Mouse (Mus musculus): ENCODE results near the gene Acrbp. TPM values are rescaled to one million over a fixed set of nuclear protein-coding genes. Genes with fewer than 3 reads are reported as not detected.

The Acrbp gene
- polyA plus RNA-seq, 1 experiment from 2014 or later: 8.3 TPM

Small RNA genes lying within 50 kb of the gene (microRNA-seq; reads per million reads assigned to microRNA genes)
- gene Mir7045 (ENCODE audit: borderline number of aligned reads): not detected

Other genes starting within 250 kb of the Acrbp start
- gene Spsb2, start 241.0 kb upstream of the Acrbp start, polyA plus RNA-seq (2014; fragmentation: Nextera tagmentation; extraction: Ambion mirVana): 4.5 and 6.6 TPM in 2 replicates
- gene Tpi1, start 235.4 kb upstream of the Acrbp start, polyA plus RNA-seq (2014; fragmentation: Nextera tagmentation; extraction: Ambion mirVana): 1,419 and 1,543 TPM in 2 replicates
- gene Usp5, start 220.2 kb upstream of the Acrbp start, polyA plus RNA-seq (2014; fragmentation: Nextera tagmentation; extraction: Ambion mirVana): 87.3 and 98.3 TPM in 2 replicates
- gene Cdca3, start 220.1 kb upstream of the Acrbp start, polyA plus RNA-seq (2014; fragmentation: Nextera tagmentation; extraction: Ambion mirVana): 137 and 153 TPM in 2 replicates
- gene Gnb3, start 209.4 kb upstream of the Acrbp start, polyA plus RNA-seq (2014; fragmentation: Nextera tagmentation; extraction: Ambion mirVana): 5.4 and 6.6 TPM in 2 replicates
- gene P3h3, start 191.9 kb upstream of the Acrbp start, polyA plus RNA-seq (2014; fragmentation: Nextera tagmentation; extraction: Ambion mirVana): 13.8 and 15.8 TPM in 2 replicates
- gene Gpr162, start 185.7 kb upstream of the Acrbp start, polyA plus RNA-seq (2014; fragmentation: Nextera tagmentation; extraction: Ambion mirVana): 0.69 and 0.80 TPM in 2 replicates
- not detected in 2 replicates for gene Cd4, start 161.5 kb upstream of the Acrbp start, polyA plus RNA-seq (2014; fragmentation: Nextera tagmentation; extraction: Ambion mirVana)
- 1.1 and 1.3 TPM in 2 replicates for gene Lag3, start 138.0 kb upstream of the Acrbp start, polyA plus RNA-seq (2014; fragmentation: Nextera tagmentation; extraction: Ambion mirVana)
- 138 and 158 TPM in 2 replicates for gene Ptms, start 129.6 kb upstream of the Acrbp start, polyA plus RNA-seq (2014; fragmentation: Nextera tagmentation; extraction: Ambion mirVana)
- 326 and 347 TPM in 2 replicates for gene Mlf2, start 118.3 kb upstream of the Acrbp start, polyA plus RNA-seq (2014; fragmentation: Nextera tagmentation; extraction: Ambion mirVana)
- gene Cops7a, start 84.2 kb upstream of the Acrbp start, polyA plus RNA-seq (2014; fragmentation: Nextera tagmentation; extraction: Ambion mirVana): 134 and 142 TPM in 2 replicates
- 0.41 TPM in 1 of 2 replicates, not detected in the other for gene Pianp, start 53.0 kb upstream of the Acrbp start, polyA plus RNA-seq (2014; fragmentation: Nextera tagmentation; extraction: Ambion mirVana)
- 7.1 and 9.9 TPM in 2 replicates for gene Zfp384, start 40.5 kb upstream of the Acrbp start, polyA plus RNA-seq (2014; fragmentation: Nextera tagmentation; extraction: Ambion mirVana)
- gene Ing4, start 9.9 kb upstream of the Acrbp start, polyA plus RNA-seq (2014; fragmentation: Nextera tagmentation; extraction: Ambion mirVana): 66.6 and 80.5 TPM in 2 replicates
- gene Lpar5, start 18.2 kb downstream of the Acrbp start, polyA plus RNA-seq (2014; fragmentation: Nextera tagmentation; extraction: Ambion mirVana): 0.27 TPM in 1 of 2 replicates, not detected in the other
- gene Chd4, start 46.3 kb downstream of the Acrbp start, polyA plus RNA-seq (2014; fragmentation: Nextera tagmentation; extraction: Ambion mirVana): 64.4 and 67.8 TPM in 2 replicates
- gene Nop2, start 82.2 kb downstream of the Acrbp start, polyA plus RNA-seq (2014; fragmentation: Nextera tagmentation; extraction: Ambion mirVana): 50.7 and 52.9 TPM in 2 replicates
- gene Iffo1, start 95.6 kb downstream of the Acrbp start, polyA plus RNA-seq (2014; fragmentation: Nextera tagmentation; extraction: Ambion mirVana): 6.7 and 11.0 TPM in 2 replicates
- gene Gapdh, start 116.8 kb downstream of the Acrbp start, polyA plus RNA-seq (2014; fragmentation: Nextera tagmentation; extraction: Ambion mirVana): 4,443 and 4,472 TPM in 2 replicates
- gene Ncapd2, start 142.0 kb downstream of the Acrbp start, polyA plus RNA-seq (2014; fragmentation: Nextera tagmentation; extraction: Ambion mirVana): 82.3 and 84.0 TPM in 2 replicates
- gene Mrpl51, start 142.1 kb downstream of the Acrbp start, polyA plus RNA-seq (2014; fragmentation: Nextera tagmentation; extraction: Ambion mirVana): 226 and 234 TPM in 2 replicates
- gene Vamp1, start 165.9 kb downstream of the Acrbp start, polyA plus RNA-seq (2014; fragmentation: Nextera tagmentation; extraction: Ambion mirVana): 1.6 and 2.2 TPM in 2 replicates
- gene Tapbpl, start 182.2 kb downstream of the Acrbp start, polyA plus RNA-seq (2014; fragmentation: Nextera tagmentation; extraction: Ambion mirVana): 2.0 and 2.2 TPM in 2 replicates
- 1.2 and 1.4 TPM in 2 replicates for gene Cd27, start 187.3 kb downstream of the Acrbp start, polyA plus RNA-seq (2014; fragmentation: Nextera tagmentation; extraction: Ambion mirVana)
- gene Tuba3a, start 236.4 kb downstream of the Acrbp start, polyA plus RNA-seq (2014; fragmentation: Nextera tagmentation; extraction: Ambion mirVana): 0.10 TPM in 1 of 2 replicates, not detected in the other

All from heart, embryonic 11.5 days (tissue).